Mouse (Mus musculus): ENCODE results near the gene Kcnj10. TPM values are rescaled to one million over a fixed set of nuclear protein-coding genes. Genes with fewer than 3 reads are reported as not detected.

The Kcnj10 gene
- polyA plus RNA-seq, 1 experiment from 2014 or later, result 3.3 TPM

DNA sequence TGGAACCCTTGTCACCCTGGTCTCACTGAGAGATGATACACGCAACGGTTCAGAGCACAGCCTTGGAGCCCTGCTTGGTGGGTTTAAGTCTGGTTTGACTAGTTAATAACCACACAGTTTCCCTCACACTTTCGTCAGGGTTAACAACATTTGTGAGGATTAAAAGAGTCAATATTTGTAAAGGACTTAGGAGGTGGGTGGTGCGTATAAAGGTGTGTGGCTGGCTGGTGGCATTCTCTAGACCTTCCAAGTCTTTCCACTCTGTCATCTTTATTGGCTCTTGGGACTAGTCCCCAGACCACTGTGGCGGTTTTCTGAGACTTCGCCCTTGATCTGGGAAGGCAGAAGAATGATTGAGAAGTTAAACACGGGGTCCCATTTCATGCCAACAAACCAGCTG is 3.8 kb downstream of the Kcnj10 start:
- 76% methylated on average over 7 of the region's 7 CpGs for WGBS
- no peak overlapping the region for H3K4me2 ChIP-seq (ENCODE audit: low read length)
- no peak overlapping the region for H3K27ac ChIP-seq

DNA sequence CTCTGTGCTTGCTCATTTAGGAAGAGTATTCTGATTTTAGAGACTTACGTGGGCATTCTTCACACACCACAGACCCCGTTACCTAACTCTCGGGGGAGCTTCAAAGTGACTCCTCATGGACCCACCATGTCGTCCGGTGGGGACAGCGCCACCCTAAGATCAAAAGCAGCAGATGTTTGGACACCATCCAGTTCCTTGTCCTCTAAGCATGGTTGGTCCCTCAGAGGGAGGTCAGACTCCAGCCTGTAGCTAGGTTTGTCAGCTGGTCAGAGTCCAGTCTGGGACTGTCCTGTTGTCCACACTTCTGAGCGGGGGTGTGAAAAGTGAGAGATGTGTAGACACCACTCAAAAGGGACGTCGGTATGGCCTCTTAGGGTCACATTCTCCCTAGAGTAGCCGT is 5.7 kb downstream of the Kcnj10 start:
- ATAC-seq (replicated peaks; ENCODE audit: low FRiP score, low read depth), result no peak
- H3K27me3 ChIP-seq (ENCODE audit: insufficient read depth, low read length), result no peaks in the 10 kb centered on the region
- peaks cover 7% of the 10 kb centered on the region; the same call in 1 of the 2 replicates for H3K4me1 ChIP-seq (replicated peaks; ENCODE audit: insufficient read depth, low read length)
- no peak overlapping the region for H3K9ac ChIP-seq (ENCODE audit: low read depth, low read length)
- no peak overlapping the region for H3K27ac ChIP-seq
- no peaks in the 10 kb centered on the region for H3K36me3 ChIP-seq (ENCODE audit: insufficient read depth, low read length)
- H3K4me3 ChIP-seq (replicated peaks; ENCODE audit: low read depth, low read length), result no peak overlapping the region
- H3K4me2 ChIP-seq (ENCODE audit: low read length), result no peak overlapping the region
- DNase-seq (ENCODE audit: low spot score), result no peak
- no peaks in the 10 kb centered on the region for H3K9me3 ChIP-seq (replicated peaks; ENCODE audit: low read length)
- TF ChIP-seq CTCF (IDR thresholded peaks at IDR 0.05; ENCODE audit: low read depth), result no peak
- WGBS, result 78% methylated on average over 10 of the region's 10 CpGs

More for the DNA sequence above, 3.8 kb downstream of the Kcnj10 start:
- TF ChIP-seq CTCF (IDR thresholded peaks at IDR 0.05; ENCODE audit: low read depth), result no peak
- H3K4me3 ChIP-seq (replicated peaks; ENCODE audit: low read depth, low read length), result no peak overlapping the region
- H3K4me1 ChIP-seq (replicated peaks; ENCODE audit: insufficient read depth, low read length), result peaks cover 3% of the 10 kb centered on the region; the same call in 1 of the 2 replicates
- DNase-seq (ENCODE audit: low spot score), result no peak
- ATAC-seq (replicated peaks; ENCODE audit: low FRiP score, low read depth), result no peak
- no peaks in the 10 kb centered on the region for H3K36me3 ChIP-seq (ENCODE audit: insufficient read depth, low read length)
- H3K9me3 ChIP-seq (replicated peaks; ENCODE audit: low read length), result no peaks in the 10 kb centered on the region
- H3K9ac ChIP-seq (ENCODE audit: low read depth, low read length), result no peak overlapping the region
- H3K27me3 ChIP-seq (ENCODE audit: insufficient read depth, low read length), result no peaks in the 10 kb centered on the region

DNA sequence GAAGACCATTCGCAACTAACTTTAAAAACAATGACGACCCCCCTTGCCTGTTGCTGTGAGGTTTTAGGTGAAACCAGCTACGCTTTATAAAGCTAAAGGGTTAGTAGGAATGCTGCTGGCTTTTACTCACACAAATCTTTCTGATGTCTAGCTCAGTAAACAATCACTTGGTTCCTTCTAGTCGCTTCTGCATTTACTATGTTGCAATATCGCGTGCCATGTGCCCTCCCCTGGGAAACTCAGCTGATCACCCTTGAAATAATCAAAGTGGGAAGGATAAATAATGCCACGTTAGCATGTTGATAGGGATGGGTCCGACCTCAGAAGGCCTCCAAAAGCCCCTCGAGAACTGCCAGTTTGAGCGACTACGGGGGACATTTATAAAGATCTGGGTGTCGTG is 6.4 kb downstream of the Kcnj10 start:
- H3K4me3 ChIP-seq (replicated peaks; ENCODE audit: low read depth, low read length), result no peak overlapping the region
- no peak overlapping the region for H3K27ac ChIP-seq
- ATAC-seq (replicated peaks; ENCODE audit: low FRiP score, low read depth) (no peak), DNase-seq (ENCODE audit: low spot score) (no peak)
- no peaks in the 10 kb centered on the region for H3K9me3 ChIP-seq (replicated peaks; ENCODE audit: low read length)
- no peak overlapping the region for H3K4me2 ChIP-seq (ENCODE audit: low read length)
- TF ChIP-seq CTCF (IDR thresholded peaks at IDR 0.05; ENCODE audit: low read depth), result no peak
- H3K27me3 ChIP-seq (ENCODE audit: insufficient read depth, low read length), result no peaks in the 10 kb centered on the region
- 87% methylated on average over 12 of the region's 12 CpGs for WGBS
- H3K36me3 ChIP-seq (ENCODE audit: insufficient read depth, low read length), result no peaks in the 10 kb centered on the region
- H3K9ac ChIP-seq (ENCODE audit: low read depth, low read length), result no peak overlapping the region
- peaks cover 7% of the 10 kb centered on the region; the same call in 1 of the 2 replicates for H3K4me1 ChIP-seq (replicated peaks; ENCODE audit: insufficient read depth, low read length)

DNA sequence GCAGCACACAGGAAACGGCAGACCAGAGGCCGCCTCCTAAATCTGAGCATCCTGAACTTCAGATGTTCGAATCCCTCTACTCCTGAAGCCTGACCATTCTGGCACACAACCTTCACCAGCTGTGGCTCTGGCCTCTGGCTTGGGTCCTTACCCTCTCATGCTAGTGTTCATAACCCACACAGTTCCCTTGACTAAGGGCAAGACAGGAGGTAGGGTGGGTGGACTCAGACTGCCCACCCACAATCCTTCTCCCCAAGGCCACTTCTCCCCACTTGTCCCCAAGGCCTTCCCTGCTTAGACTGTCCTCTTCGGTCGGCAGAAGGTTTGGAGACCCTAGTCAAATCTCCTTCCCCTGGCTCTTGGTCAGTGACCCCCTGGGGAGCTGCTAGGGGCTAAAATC is 8.5 kb downstream of the Kcnj10 start:
- no peak for TF ChIP-seq CTCF (IDR thresholded peaks at IDR 0.05; ENCODE audit: low read depth)
- H3K27ac ChIP-seq, result peak overlapping the region; percentile 81
- H3K4me1 ChIP-seq (replicated peaks; ENCODE audit: insufficient read depth, low read length), result peaks cover 7% of the 10 kb centered on the region; the same call in 1 of the 2 replicates
- H3K27me3 ChIP-seq (ENCODE audit: insufficient read depth, low read length), result no peaks in the 10 kb centered on the region
- H3K4me2 ChIP-seq (ENCODE audit: low read length), result no peak overlapping the region
- 56% methylated on average over 5 of the region's 5 CpGs for WGBS
- no peak for ATAC-seq (replicated peaks; ENCODE audit: low FRiP score, low read depth)
- DNase-seq (ENCODE audit: low spot score), result no peak
- no peak overlapping the region for H3K4me3 ChIP-seq (replicated peaks; ENCODE audit: low read depth, low read length)
- H3K9me3 ChIP-seq (replicated peaks; ENCODE audit: low read length), result no peaks in the 10 kb centered on the region
- H3K36me3 ChIP-seq (ENCODE audit: insufficient read depth, low read length), result no peaks in the 10 kb centered on the region
- H3K9ac ChIP-seq (ENCODE audit: low read depth, low read length), result no peak overlapping the region

DNA sequence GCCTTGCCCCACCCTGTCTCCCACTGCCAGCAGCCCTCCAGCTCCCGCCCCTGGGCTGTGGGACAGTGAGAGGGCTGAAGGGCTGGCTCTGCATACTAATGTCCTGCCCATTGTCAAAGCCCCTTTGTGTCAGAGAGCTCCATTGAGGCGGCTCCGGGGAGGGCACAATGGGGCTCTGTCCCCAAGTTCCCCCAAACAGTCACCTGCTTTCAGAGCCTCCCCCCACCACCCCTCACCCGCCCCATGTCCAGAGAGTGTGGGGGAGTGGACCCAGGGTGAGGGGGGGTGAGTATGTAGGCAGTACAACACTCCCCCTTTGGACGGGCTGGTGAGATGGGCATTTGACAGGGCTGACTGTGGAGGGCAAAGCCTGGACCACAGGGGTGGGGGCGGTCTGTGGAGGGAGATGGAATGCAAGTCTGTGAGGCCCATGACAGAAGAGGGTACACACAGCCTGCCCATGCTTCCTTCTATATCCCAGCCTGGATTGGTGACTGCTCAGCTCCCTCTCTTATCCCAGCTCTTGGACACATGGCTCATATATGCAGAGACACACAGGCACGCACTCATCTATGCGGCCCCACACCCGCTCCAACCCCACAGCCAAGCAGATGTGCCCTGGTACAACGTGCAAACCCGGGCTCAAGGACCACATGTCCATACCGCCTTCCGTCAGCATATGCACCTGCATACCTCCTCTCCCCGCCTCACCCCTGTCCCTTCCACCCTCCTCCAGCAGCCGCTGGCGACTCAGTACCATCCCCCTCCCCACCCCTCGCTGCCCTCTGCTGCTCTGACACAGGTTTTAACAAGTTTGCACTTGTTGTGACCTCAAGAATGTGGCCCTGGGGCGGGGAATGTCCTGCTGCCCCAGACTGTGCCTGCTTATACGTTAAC is 9.2 kb downstream of the Kcnj10 start:
- WGBS, result 16% methylated on average over 19 of the region's 19 CpGs
- peak overlapping the region; percentile 81 for H3K27ac ChIP-seq
- ATAC-seq (replicated peaks; ENCODE audit: low FRiP score, low read depth) (peak; percentile 93), DNase-seq (ENCODE audit: low spot score) (peak; percentile 61)
- no peaks in the 10 kb centered on the region for H3K27me3 ChIP-seq (ENCODE audit: insufficient read depth, low read length)
- TF ChIP-seq CTCF (IDR thresholded peaks at IDR 0.05; ENCODE audit: low read depth), result no peak
- no peaks in the 10 kb centered on the region for H3K36me3 ChIP-seq (ENCODE audit: insufficient read depth, low read length)
- no peak overlapping the region for H3K9ac ChIP-seq (ENCODE audit: low read depth, low read length)
- no peaks in the 10 kb centered on the region for H3K9me3 ChIP-seq (replicated peaks; ENCODE audit: low read length)
- no peak overlapping the region for H3K4me2 ChIP-seq (ENCODE audit: low read length)
- H3K4me3 ChIP-seq (replicated peaks; ENCODE audit: low read depth, low read length), result no peak overlapping the region
- H3K4me1 ChIP-seq (replicated peaks; ENCODE audit: insufficient read depth, low read length), result peaks cover 7% of the 10 kb centered on the region; the same call in 1 of the 2 replicates

DNA sequence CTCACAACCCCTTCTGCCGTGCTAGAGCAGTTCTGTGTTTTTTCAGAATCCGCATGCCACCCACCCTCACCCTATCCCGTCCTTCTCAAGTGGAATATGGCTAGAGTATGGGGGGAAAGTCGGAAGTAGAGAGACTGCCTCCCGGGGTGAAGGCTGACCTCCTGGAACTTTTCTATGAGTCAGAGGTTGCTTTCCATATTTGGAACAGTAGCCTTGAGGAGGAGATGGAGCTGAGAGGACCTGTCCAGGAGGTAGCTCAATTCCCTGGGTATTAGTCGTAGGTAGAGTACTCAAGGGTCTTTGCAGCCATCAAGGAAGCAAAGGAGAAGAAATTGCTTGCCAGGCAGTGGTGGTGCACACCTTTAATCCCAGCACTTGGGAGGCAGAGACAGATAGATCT is 11.0 kb downstream of the Kcnj10 start:
- Histone ChIP-seq H3K9me3 (replicated peaks; ENCODE audit: low read length) (no peaks in the 10 kb centered on the region), H3K9ac (ENCODE audit: low read depth, low read length) (no peak overlapping the region; the same call in 1 of the 2 replicates), H3K27ac (peak overlapping the region; percentile 55; the same call in 1 of the 2 replicates), H3K36me3 (ENCODE audit: insufficient read depth, low read length) (no peaks in the 10 kb centered on the region), H3K4me3 (replicated peaks; ENCODE audit: low read depth, low read length) (no peak overlapping the region), H3K4me1 (replicated peaks; ENCODE audit: insufficient read depth, low read length) (peaks cover 7% of the 10 kb centered on the region; the same call in 1 of the 2 replicates), H3K4me2 (ENCODE audit: low read length) (no peak overlapping the region), H3K27me3 (ENCODE audit: insufficient read depth, low read length) (no peaks in the 10 kb centered on the region)
- no peak for TF ChIP-seq CTCF (IDR thresholded peaks at IDR 0.05; ENCODE audit: low read depth)
- no peak for DNase-seq (ENCODE audit: low spot score)
- WGBS, result 53% methylated on average over 6 of the region's 6 CpGs
- no peak for ATAC-seq (replicated peaks; ENCODE audit: low FRiP score, low read depth)
